Mouse (Mus musculus) forebrain, postnatal 0 days (tissue): ENCODE results near the gene Inmt. TPM values are rescaled to one million over a fixed set of nuclear protein-coding genes. Genes with fewer than 3 reads are reported as not detected.

Experiments
- ATAC-seq: fragments of 200-750 bp; cut with Nextera tagmentation; 2 replicates; pipeline ENCODE4 v1.8.0; 2017; ENCODE audit warnings: mild to moderate bottlenecking, moderate library complexity
- DNase-seq: peaks from one replicate; pipeline ENCODE4 v3.0.0-alpha.2; 2015
- H3K27ac ChIP-seq: fragments of 300-500 bp; sonication (generic); 2 replicates; pipeline ENCODE4 v1.5.1; 2014; ENCODE audit warnings: low read depth, mild to moderate bottlenecking, antibody characterized with exemption, low read length, moderate library complexity, mixed read lengths
- H3K27me3 ChIP-seq: fragments of 300-500 bp; sonication (generic); 2 replicates; pipeline ENCODE4 v1.6.1; 2014; ENCODE audit warnings: mild to moderate bottlenecking, low read length, mixed read lengths; ENCODE audit not compliant: insufficient read depth
- H3K36me3 ChIP-seq: fragments of 300-500 bp; sonication (generic); 2 replicates; pipeline ENCODE4 v1.6.1; 2014; ENCODE audit warnings: mild to moderate bottlenecking, moderate library complexity; ENCODE audit not compliant: insufficient read depth
- H3K4me1 ChIP-seq: fragments of 300-500 bp; sonication (generic); 2 replicates; pipeline ENCODE4 v1.6.1; 2014; ENCODE audit warnings: antibody characterized with exemption; ENCODE audit not compliant: insufficient read depth
- H3K4me2 ChIP-seq: fragments of 300-500 bp; sonication (generic); 2 replicates; pipeline ENCODE4 v1.6.1; 2014; ENCODE audit warnings: low read depth, mild to moderate bottlenecking, moderate library complexity
- H3K4me3 ChIP-seq: fragments of 300-500 bp; sonication (generic); 2 replicates; pipeline ENCODE4 v1.5.1; 2014; ENCODE audit warnings: low read depth, low read length, mixed read lengths
- H3K9ac ChIP-seq: fragments of 300-500 bp; sonication (generic); 2 replicates; pipeline ENCODE4 v1.6.1; 2014; ENCODE audit warnings: mild to moderate bottlenecking
- H3K9me3 ChIP-seq: fragments of 300-500 bp; sonication (generic); 2 replicates; pipeline ENCODE4 v1.6.1; 2016; ENCODE audit warnings: low read length
- CTCF ChIP-seq: sonication (generic); IDR thresholded peaks from 2 replicates; pipeline ENCODE4 v1.5.1; 2016; ENCODE audit warnings: antibody characterized with exemption, control low read depth, low read depth
- WGBS: fragments of 180-500 bp; shearing (Covaris S2); extraction: QIAGEN DNeasy Blood & Tissue Kit; methylation state at CpG from one replicate; pipeline ENCODE4 v1.1.7; 2014; 5-methylcytosine and 5-hydroxymethylcytosine counted together
- polyA plus RNA-seq: library from polyadenylated mRNA; unstranded; fragments of >200 nt; fragmentation: Nextera tagmentation; extraction: Ambion mirVana; gene quantifications from 2 replicates; pipeline ENCODE4 v1.2.1, GENCODE M21; 2015
- total RNA-seq: library from RNA; depleted of rRNA; stranded (reverse); fragments of >200 nt; gene quantifications from 2 replicates; pipeline ENCODE4 v1.2.3, GENCODE M21; 2014; rRNA removed

Inmt gene
- not detected in 2 replicates for total RNA-seq
- 0.13 TPM in 1 of 2 replicates, not detected in the other for polyA plus RNA-seq

DNA sequence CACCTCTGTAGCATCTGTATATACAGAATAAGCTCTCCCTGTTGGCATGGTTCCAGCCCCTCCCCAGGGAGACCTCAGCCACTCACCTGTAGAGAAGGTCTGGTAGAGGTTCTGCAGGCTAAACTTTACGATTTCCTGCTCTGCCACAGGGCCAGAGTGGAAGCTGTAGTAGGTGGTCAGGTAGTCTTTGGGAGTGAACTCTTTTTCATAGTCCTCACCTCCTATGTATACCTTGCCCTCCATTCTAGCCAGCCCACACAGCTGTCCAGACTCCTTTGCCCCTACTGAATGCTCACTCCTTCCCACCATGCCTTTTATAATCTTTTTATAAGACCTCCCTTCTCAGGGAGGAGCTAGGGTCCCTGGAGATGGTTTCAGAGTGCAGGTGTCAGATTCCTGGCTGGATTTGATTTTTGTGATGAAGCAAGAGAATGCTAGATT lies at the start of gene Inmt:
Inmt (minus strand) TSS at position 303 of the 441 bp plus-strand sequence.
- ATAC-seq: no peak
- no peak within 1 kb of the TSS for H3K9ac ChIP-seq
- 73% methylated on average over 1 of the region's 1 CpGs for WGBS

DNA sequence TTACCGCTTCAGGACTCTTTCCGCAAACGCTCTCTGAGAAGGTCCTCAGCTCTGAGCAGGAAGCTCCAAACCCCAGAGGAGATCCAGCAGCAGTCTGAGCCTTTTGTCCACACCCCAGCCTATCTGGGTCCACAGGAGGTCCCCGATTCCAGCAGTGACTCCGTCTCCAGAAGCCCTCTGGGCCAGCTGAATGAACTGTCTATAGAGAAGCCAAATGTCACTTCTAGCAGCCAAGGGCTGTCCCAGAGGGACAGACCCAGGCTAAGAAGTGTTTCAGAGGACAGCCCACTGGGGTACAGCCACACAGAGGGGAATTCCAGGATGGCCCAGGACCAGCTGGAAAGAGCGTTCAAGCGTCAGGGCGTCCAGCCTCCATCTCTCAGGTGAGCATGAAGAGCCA lies 49.1 kb upstream of the Inmt start:
- no peak overlapping the region for H3K9ac ChIP-seq
- TF ChIP-seq CTCF: no peak
- no peak for DNase-seq
- no peak overlapping the region for H3K4me2 ChIP-seq
- peaks cover 28% of the 10 kb centered on the region for H3K36me3 ChIP-seq
- no peaks in the 10 kb centered on the region for H3K9me3 ChIP-seq
- H3K4me3 ChIP-seq: no peak overlapping the region
- no peak for ATAC-seq
- H3K27ac ChIP-seq: no peak overlapping the region
- 90% methylated on average over 8 of the region's 8 CpGs for WGBS
- no peaks in the 10 kb centered on the region for H3K4me1 ChIP-seq
- no peaks in the 10 kb centered on the region for H3K27me3 ChIP-seq

More for the DNA sequence above, at the start of gene Inmt:
- H3K4me1 ChIP-seq: no peaks in the 10 kb centered on the region
- H3K9me3 ChIP-seq: no peaks in the 10 kb centered on the region
- H3K4me3 ChIP-seq: no peak within 1 kb of the TSS
- H3K27ac ChIP-seq: no peak within 1 kb of the TSS
- TF ChIP-seq CTCF: no peak
- H3K4me2 ChIP-seq: no peak within 1 kb of the TSS
- H3K36me3 ChIP-seq: no peaks in the 10 kb centered on the region
- no peak for DNase-seq
- no peaks in the 10 kb centered on the region for H3K27me3 ChIP-seq

GRCm38 (mm10) chr6:55218232-55218631 lies 43.4 kb upstream of the Inmt start:
- ATAC-seq: no peak
- Histone ChIP-seq H3K4me3 (no peak overlapping the region), H3K4me1 (no peaks in the 10 kb centered on the region), H3K9ac (no peak overlapping the region), H3K36me3 (peaks cover 33% of the 10 kb centered on the region), H3K27ac (no peak overlapping the region), H3K27me3 (no peaks in the 10 kb centered on the region), H3K9me3 (no peaks in the 10 kb centered on the region), H3K4me2 (no peak overlapping the region)
- no peak for DNase-seq
- no peak for TF ChIP-seq CTCF
- WGBS: 80% methylated on average over 9 of the region's 9 CpGs

- no peak for TF ChIP-seq CTCF
- Histone ChIP-seq H3K27ac (no peak overlapping the region), H3K4me3 (no peak overlapping the region), H3K4me1 (no peaks in the 10 kb centered on the region), H3K27me3 (no peaks in the 10 kb centered on the region), H3K9ac (no peak overlapping the region), H3K4me2 (no peak overlapping the region), H3K36me3 (peaks cover 35% of the 10 kb centered on the region), H3K9me3 (no peaks in the 10 kb centered on the region)
- 74% methylated on average over 3 of the region's 3 CpGs for WGBS
- ATAC-seq: no peak; the same call in 1 of the 2 replicates
- DNase-seq: no peak
These were observed 39.7 kb upstream of the Inmt start for GRCm38 (mm10) chr6:55214541-55214940.

GRCm38 (mm10) chr6:55210423-55211365 lies 35.9 kb upstream of the Inmt start:
- H3K4me3 ChIP-seq: no peak overlapping the region
- 85% methylated on average over 15 of the region's 15 CpGs for WGBS
- TF ChIP-seq CTCF: no peak
- no peaks in the 10 kb centered on the region for H3K4me1 ChIP-seq
- peaks cover 15% of the 10 kb centered on the region for H3K36me3 ChIP-seq
- no peak overlapping the region for H3K27ac ChIP-seq
- H3K9me3 ChIP-seq: no peaks in the 10 kb centered on the region
- no peaks in the 10 kb centered on the region for H3K27me3 ChIP-seq
- no peak overlapping the region for H3K4me2 ChIP-seq
- ATAC-seq: no peak
- no peak overlapping the region for H3K9ac ChIP-seq
- DNase-seq: no peak

DNA sequence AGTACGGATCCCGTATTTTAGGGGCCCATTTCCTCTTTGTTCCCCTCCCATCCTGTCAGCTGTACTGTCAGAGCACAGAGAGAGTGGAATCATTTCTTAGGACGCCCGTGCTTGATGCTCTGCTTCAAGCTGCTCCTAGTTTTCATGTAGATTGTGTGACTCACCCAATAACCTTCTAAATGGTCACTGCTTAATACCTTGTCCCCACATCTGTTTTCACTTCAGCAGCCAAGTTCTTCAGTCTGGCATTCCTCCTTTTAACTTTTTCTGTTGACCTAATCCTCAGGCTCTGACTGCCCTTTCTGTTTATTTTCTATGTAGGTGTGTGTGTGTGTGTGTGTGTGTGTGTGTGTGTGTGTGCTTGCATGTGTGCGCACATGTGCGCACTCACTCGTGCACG lies 32.9 kb upstream of the Inmt start:
- H3K9ac ChIP-seq: no peak overlapping the region
- no peak overlapping the region for H3K27ac ChIP-seq
- ATAC-seq (no peak), DNase-seq (no peak)
- WGBS: 90% methylated on average over 8 of the region's 8 CpGs
- H3K4me3 ChIP-seq: no peak overlapping the region
- H3K36me3 ChIP-seq: peaks cover 12% of the 10 kb centered on the region
- H3K9me3 ChIP-seq: no peaks in the 10 kb centered on the region
- H3K27me3 ChIP-seq: no peaks in the 10 kb centered on the region
- no peak overlapping the region for H3K4me2 ChIP-seq
- no peaks in the 10 kb centered on the region; the same call in 1 of the 2 replicates for H3K4me1 ChIP-seq
- no peak for TF ChIP-seq CTCF

DNA sequence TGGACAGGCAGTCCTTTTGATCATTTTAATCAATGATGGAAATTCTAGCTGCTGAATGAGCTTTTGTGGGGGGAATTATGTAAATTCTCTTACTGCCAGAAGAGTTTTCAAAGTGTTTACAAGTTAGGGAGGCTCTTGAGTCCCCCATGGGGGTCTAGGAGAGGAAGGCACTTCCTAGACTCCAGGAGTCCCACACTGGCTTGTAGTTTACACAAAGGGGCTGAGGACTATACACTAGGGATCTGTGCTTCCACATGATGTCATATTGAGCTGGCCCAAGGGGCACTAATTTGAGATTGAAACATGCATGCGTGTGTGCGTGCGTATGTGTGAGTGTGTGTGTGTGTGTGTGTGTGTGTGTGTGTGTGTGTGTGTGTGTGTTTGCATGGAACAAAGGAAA lies 29.1 kb upstream of the Inmt start:
- H3K4me3 ChIP-seq: peak overlapping the region; percentile 58
- peak; percentile 19 for ATAC-seq

More for the DNA sequence above, 29.1 kb upstream of the Inmt start:
- peak overlapping the region; percentile 92; the same call in 1 of the 2 replicates for H3K27ac ChIP-seq
- H3K4me2 ChIP-seq: peak overlapping the region; percentile 68
- no peaks in the 10 kb centered on the region for H3K36me3 ChIP-seq
- no peaks in the 10 kb centered on the region for H3K9me3 ChIP-seq
- H3K9ac ChIP-seq: peak overlapping the region; percentile 69
- no peak for TF ChIP-seq CTCF
- no peaks in the 10 kb centered on the region for H3K27me3 ChIP-seq
- H3K4me1 ChIP-seq: no peaks in the 10 kb centered on the region; the same call in 1 of the 2 replicates
- DNase-seq: no peak
- WGBS: 20% methylated on average over 3 of the region's 3 CpGs
